Mouse (Mus musculus) liver, adult 2 months (tissue): Measurements from ENCODE around the gene Abcb9. TPM values are rescaled to one million over a fixed set of nuclear protein-coding genes. Genes with fewer than 3 reads are reported as not detected.
A peak's percentile ranks its signal among the peaks of the same experiment; 100 is the strongest.

Experiments
- DNase-seq: peaks from one replicate; pipeline ENCODE4 v3.0.0-alpha.2; 2011; ENCODE audit warnings: low read depth, low spot score; ENCODE audit errors: extremely low read depth
- H3K27ac ChIP-seq: fragments of 200-500 bp; replicated peaks from 2 replicates; pipeline ENCODE4 v1.5.1; 2012; ENCODE audit warnings: low read depth, mild to moderate bottlenecking, control low read depth, inconsistent platforms, low read length; ENCODE audit not compliant: insufficient read depth
- H3K27me3 ChIP-seq: fragments of 200-500 bp; 2 replicates; pipeline ENCODE4 v1.6.1; 2012; ENCODE audit warnings: mild to moderate bottlenecking, moderate library complexity, low read length, inconsistent platforms; ENCODE audit not compliant: control insufficient read depth, insufficient read depth
- H3K36me3 ChIP-seq: fragments of 200-500 bp; 2 replicates; pipeline ENCODE4 v1.6.1; 2012; ENCODE audit warnings: low read length, inconsistent platforms; ENCODE audit not compliant: control insufficient read depth, insufficient read depth
- H3K4me1 ChIP-seq: fragments of 200-500 bp; 2 replicates; pipeline ENCODE4 v1.6.1; 2011; ENCODE audit warnings: low read length; ENCODE audit not compliant: control insufficient read depth, insufficient read depth
- H3K4me3 ChIP-seq: fragments of 200-500 bp; 2 replicates; pipeline ENCODE4 v1.5.1; 2011; ENCODE audit warnings: low read depth, mild to moderate bottlenecking, control low read depth, low read length, moderate library complexity; ENCODE audit not compliant: insufficient read depth
- H3K79me2 ChIP-seq: fragments of 200-500 bp; 2 replicates; pipeline ENCODE4 v1.6.1; 2012; ENCODE audit warnings: inconsistent platforms, mild to moderate bottlenecking, low read length, moderate library complexity; ENCODE audit not compliant: control insufficient read depth, insufficient read depth
- H3K9ac ChIP-seq: fragments of 200-500 bp; 2 replicates; pipeline ENCODE4 v1.6.1; 2012; ENCODE audit warnings: low read depth, mild to moderate bottlenecking, control low read depth, inconsistent platforms, low read length
- CTCF ChIP-seq: fragments of 200-500 bp; IDR thresholded peaks from 2 replicates; pipeline ENCODE4 v1.5.1; 2011; ENCODE audit warnings: low read depth, low read length, control low read depth
- POLR2A ChIP-seq: fragments of 200-500 bp; IDR thresholded peaks from 2 replicates; pipeline ENCODE4 v1.6.1; 2011; ENCODE audit warnings: low read length, control low read depth; ENCODE audit not compliant: insufficient read depth; ENCODE audit errors: extremely low read depth
- WGBS: fragments of 180-500 bp; shearing (Covaris S2); methylation state at CpG from one replicate; pipeline ENCODE4 v1.1.7; 2018; 5-methylcytosine and 5-hydroxymethylcytosine counted together
- polyA plus RNA-seq: library from polyadenylated mRNA; depleted of rRNA; stranded (reverse); fragments of >200 nt; gene quantifications from 2 replicates; pipeline ENCODE4 v1.2.3, GENCODE M21; 2012
- total RNA-seq: library from RNA; depleted of rRNA; stranded (reverse); fragments of >200 nt; gene quantifications from 2 replicates; pipeline ENCODE4 v1.2.3, GENCODE M21; 2014

Gene Abcb9
- total and polyA plus RNA-seq, 2 experiments = 0.74 to 2.4 TPM

DNA sequence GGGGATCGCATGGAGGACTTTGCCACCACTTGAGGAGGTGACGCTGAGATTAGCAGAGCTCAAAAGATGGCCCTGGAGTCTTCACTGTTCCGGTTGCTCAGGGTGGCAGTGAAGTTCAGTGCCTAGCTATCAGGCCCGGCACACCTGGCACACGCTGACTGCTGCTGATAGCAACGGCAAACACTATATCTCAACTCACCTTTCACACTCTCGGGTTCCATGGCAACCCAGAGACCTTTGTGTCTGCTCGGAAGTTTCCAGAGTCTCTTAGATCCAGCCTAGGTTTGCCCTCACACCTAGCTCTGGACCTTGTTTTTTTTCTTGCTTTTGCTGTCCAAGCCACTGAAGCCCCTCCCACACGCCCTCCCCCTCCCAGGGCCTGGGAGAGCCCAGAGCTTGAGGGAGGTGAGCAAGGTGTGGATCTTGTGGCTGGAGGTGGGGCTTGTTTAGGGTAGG, 3.6 kb downstream of the Abcb9 start:
- TF ChIP-seq CTCF (no peak), POLR2A (no peak)
- no peak overlapping the region for H3K9ac ChIP-seq
- 28% methylated on average over 9 of the region's 9 CpGs for WGBS
- H3K36me3 ChIP-seq = no peaks in the 10 kb centered on the region
- no peaks in the 10 kb centered on the region for H3K27me3 ChIP-seq
- no peak overlapping the region for H3K4me3 ChIP-seq
- no peak overlapping the region for H3K27ac ChIP-seq
- H3K4me1 ChIP-seq = peaks cover 10% of the 10 kb centered on the region; the same call in 1 of the 2 replicates
- DNase-seq = peak; percentile 77
- no peaks in the 10 kb centered on the region for H3K79me2 ChIP-seq

DNA sequence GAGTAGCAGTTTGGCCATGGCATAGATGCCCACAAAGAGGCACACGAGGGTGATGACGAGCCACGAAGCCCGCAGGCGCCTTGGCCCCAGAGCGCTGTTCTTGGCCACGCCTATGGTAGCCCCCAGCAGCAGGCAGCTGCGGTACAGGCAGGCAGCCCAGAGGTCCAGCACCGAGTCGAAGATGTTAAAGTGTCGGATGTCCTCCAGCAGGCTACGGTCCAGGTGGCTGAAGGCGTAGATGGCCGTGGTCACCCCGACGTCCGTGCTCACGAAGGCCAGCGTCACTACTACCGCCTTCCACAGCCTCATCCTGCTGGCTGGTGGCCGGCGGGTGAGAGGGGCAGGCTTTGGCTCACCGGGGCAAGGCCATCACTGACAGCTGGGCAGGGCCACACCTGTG, 5.7 kb downstream of the Abcb9 start:
- Histone ChIP-seq H3K27ac (no peak overlapping the region), H3K36me3 (no peaks in the 10 kb centered on the region), H3K4me3 (no peak overlapping the region), H3K27me3 (no peaks in the 10 kb centered on the region), H3K9ac (no peak overlapping the region), H3K79me2 (no peaks in the 10 kb centered on the region), H3K4me1 (peaks cover 7% of the 10 kb centered on the region; the same call in 1 of the 2 replicates)
- DNase-seq = no peak
- WGBS = 94% methylated on average over 23 of the region's 23 CpGs
- TF ChIP-seq POLR2A (no peak), CTCF (no peak)

DNA sequence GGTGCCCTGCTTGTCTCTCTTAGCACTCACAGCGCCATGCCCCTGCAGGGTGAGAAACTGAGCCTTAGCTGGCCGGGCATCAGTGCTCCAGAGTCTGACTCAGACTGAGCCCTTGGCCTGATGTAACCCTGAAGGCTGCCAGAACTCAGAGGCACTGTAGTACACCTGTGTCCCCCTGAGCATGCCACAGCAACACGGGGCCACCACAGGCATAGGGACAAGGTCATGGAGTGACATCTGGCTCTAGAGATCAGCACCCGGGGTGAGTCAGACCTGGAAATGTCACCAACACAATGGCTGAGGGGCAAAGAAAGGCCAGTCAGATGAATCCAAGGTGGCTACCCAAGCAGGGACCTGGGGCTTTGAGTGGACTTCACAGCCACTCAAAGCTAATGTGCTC, 8.7 kb downstream of the Abcb9 start:
- WGBS = 87% methylated on average over 4 of the region's 4 CpGs
- Histone ChIP-seq H3K4me1 (peaks cover 3% of the 10 kb centered on the region; the same call in 1 of the 2 replicates), H3K79me2 (no peaks in the 10 kb centered on the region), H3K27ac (no peak overlapping the region), H3K4me3 (no peak overlapping the region), H3K36me3 (no peaks in the 10 kb centered on the region), H3K9ac (no peak overlapping the region), H3K27me3 (no peaks in the 10 kb centered on the region)
- TF ChIP-seq POLR2A (no peak), CTCF (no peak)
- DNase-seq = no peak

DNA sequence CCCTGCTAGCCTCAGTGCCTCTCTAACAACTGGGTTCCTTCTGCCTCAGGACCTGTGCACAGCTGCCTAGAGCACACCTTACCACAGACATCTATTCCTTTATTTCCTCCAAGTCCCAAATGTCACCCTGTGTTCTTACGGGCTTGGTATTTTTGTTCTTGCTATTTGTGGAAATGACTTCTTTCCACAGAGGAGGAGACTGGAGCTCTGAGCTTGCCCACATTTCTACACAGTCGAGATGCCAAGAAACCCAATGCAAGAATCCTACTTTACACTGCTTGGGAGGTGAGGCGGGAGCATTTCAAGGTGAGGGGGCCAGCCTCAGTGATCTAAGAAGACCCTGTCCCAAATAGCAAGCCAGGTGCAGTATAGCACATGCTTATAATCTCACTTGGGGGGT, 10.1 kb downstream of the Abcb9 start:
- Histone ChIP-seq H3K79me2 (no peaks in the 10 kb centered on the region), H3K27ac (no peak overlapping the region), H3K9ac (no peak overlapping the region), H3K27me3 (no peaks in the 10 kb centered on the region), H3K4me1 (no peaks in the 10 kb centered on the region), H3K4me3 (no peak overlapping the region), H3K36me3 (no peaks in the 10 kb centered on the region)
- WGBS = 85% methylated on average over 3 of the region's 3 CpGs
- DNase-seq = no peak
- no peak for TF ChIP-seq CTCF
- TF ChIP-seq POLR2A = no peak

DNA sequence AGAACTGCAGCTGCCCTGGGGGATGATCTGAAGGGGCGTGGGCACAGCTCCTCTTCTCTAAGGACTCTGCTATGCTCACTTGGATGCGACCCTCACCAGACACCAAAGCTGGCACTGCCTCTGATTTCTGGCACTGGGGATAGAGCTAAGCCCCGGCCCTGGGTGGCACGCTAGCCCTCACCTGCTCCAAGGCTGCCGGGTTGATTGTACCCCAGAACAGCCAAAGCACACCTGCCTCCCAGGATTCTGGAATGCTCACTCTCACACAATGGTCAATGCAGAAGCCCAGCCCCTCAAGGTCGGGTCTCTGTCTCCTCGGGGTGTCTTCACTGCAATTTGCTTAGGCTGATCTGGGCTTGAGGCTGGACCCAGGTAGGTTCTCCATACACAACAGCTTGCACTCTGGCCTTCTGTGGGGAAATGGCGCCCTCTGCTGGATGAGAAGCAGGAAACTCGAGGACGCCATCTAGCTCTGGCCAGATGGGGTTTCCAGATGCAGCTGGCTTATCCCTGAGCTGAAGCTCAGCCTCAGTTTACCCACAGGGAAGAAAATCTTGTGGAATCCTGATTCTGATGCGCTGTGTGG, 10.9 kb downstream of the Abcb9 start:
- WGBS = 38% methylated on average over 11 of the region's 11 CpGs
- no peak for TF ChIP-seq POLR2A
- peak; percentile 99 for TF ChIP-seq CTCF
- Histone ChIP-seq H3K9ac (no peak overlapping the region), H3K27ac (no peak overlapping the region), H3K4me1 (no peaks in the 10 kb centered on the region), H3K79me2 (no peaks in the 10 kb centered on the region), H3K36me3 (no peaks in the 10 kb centered on the region), H3K4me3 (no peak overlapping the region), H3K27me3 (no peaks in the 10 kb centered on the region)
- DNase-seq = peak; percentile 64

DNA sequence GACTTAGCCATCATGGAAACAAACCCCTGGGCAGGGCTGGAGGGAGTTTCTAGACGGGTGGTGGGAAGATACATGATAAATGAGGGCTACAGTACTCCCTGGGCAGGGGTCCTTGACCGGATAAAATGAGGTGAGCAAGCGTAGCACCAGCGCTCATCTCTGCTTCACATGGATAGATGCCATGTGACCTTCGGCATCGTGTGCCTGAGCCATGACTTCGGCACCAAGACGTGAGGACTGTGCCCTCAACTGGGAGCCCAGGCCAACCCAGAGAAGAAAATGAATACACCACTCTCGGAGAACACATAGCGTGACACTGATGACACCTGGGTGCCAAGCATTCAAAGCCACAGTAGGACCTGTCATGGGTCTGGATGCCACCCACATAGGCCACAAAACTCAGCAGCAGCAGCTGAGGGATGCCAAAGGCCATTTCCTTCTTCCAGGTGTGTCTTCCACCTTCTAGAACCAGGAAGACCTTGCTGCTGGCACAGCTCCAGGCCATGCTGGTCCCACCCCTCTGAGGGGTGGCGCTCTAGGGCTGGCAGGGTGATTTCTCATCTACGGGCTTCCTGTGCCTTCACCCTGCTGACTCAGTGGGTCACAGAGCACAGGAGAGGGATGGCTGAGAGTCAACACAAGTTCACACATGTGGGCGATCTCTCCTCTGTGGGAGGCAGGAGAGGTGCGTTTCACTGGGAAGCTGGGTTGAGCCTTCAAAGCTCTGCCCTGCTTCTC, 11.6 kb downstream of the Abcb9 start:
- WGBS = 40% methylated on average over 14 of the region's 14 CpGs
- DNase-seq = peak; percentile 63
- no peak for TF ChIP-seq CTCF
- no peak for TF ChIP-seq POLR2A
- Histone ChIP-seq H3K27ac (no peak overlapping the region), H3K36me3 (no peaks in the 10 kb centered on the region), H3K79me2 (no peaks in the 10 kb centered on the region), H3K4me3 (no peak overlapping the region), H3K4me1 (no peaks in the 10 kb centered on the region), H3K9ac (no peak overlapping the region), H3K27me3 (no peaks in the 10 kb centered on the region)
